Mouse (Mus musculus) heart, embryonic 16.5 days (tissue): ENCODE measurements around the gene Mrgprx1. TPM values are rescaled to one million over a fixed set of nuclear protein-coding genes. Genes with fewer than 3 reads are reported as not detected.
A peak's percentile ranks its signal among the peaks of the same experiment; 100 is the strongest.

Source experiments
- ATAC-seq: fragments of 200-750 bp; cut with Nextera tagmentation; replicated peaks from 2 replicates; pipeline ENCODE4 v1.8.0; 2017; ENCODE audit warnings: moderate number of reproducible peaks; ENCODE audit not compliant: insufficient read depth, low FRiP score; ENCODE audit errors: extremely low read depth
- H3K27ac ChIP-seq: fragments of 300-500 bp; sonication (generic); 2 replicates; pipeline ENCODE4 v1.5.1; 2014; ENCODE audit warnings: mild to moderate bottlenecking, low read length, control low read depth, moderate library complexity
- H3K27me3 ChIP-seq: fragments of 300-500 bp; sonication (generic); 2 replicates; pipeline ENCODE4 v1.6.1; 2014; ENCODE audit warnings: low read length, mixed read lengths; ENCODE audit not compliant: control insufficient read depth, insufficient read depth
- H3K36me3 ChIP-seq: fragments of 300-500 bp; sonication (generic); 2 replicates; pipeline ENCODE4 v1.6.1; 2014; ENCODE audit not compliant: control insufficient read depth, insufficient read depth
- H3K4me1 ChIP-seq: fragments of 300-500 bp; sonication (generic); 2 replicates; pipeline ENCODE4 v1.6.1; 2014; ENCODE audit warnings: low read length, mixed read lengths; ENCODE audit not compliant: control insufficient read depth, insufficient read depth
- H3K4me2 ChIP-seq: fragments of 300-500 bp; sonication (generic); 2 replicates; pipeline ENCODE4 v1.6.1; 2014; ENCODE audit warnings: low read depth, mild to moderate bottlenecking, control low read depth, low read length
- H3K4me3 ChIP-seq: fragments of 300-500 bp; sonication (generic); 2 replicates; pipeline ENCODE4 v1.5.1; 2014; ENCODE audit warnings: mild to moderate bottlenecking, control low read depth, low read length
- H3K9ac ChIP-seq: fragments of 300-500 bp; sonication (generic); 2 replicates; pipeline ENCODE4 v1.6.1; 2014; ENCODE audit warnings: low read length, control low read depth
- H3K9me3 ChIP-seq: fragments of 300-500 bp; sonication (generic); replicated peaks from 2 replicates; pipeline ENCODE4 v1.6.1; 2016; ENCODE audit warnings: low read length; ENCODE audit not compliant: control insufficient read depth
- WGBS: fragments of 180-500 bp; shearing (Covaris S2); extraction: QIAGEN DNeasy Blood & Tissue Kit; methylation state at CpG from one replicate; pipeline ENCODE4 v1.1.7; 2014; 5-methylcytosine and 5-hydroxymethylcytosine counted together
- polyA plus RNA-seq: library from polyadenylated mRNA; unstranded; fragments of >200 nt; fragmentation: Nextera tagmentation; extraction: Ambion mirVana; gene quantifications from 2 replicates; pipeline ENCODE4 v1.2.1, GENCODE M21; 2015

Mrgprx1 gene
- polyA plus RNA-seq = not detected in 2 replicates

DNA sequence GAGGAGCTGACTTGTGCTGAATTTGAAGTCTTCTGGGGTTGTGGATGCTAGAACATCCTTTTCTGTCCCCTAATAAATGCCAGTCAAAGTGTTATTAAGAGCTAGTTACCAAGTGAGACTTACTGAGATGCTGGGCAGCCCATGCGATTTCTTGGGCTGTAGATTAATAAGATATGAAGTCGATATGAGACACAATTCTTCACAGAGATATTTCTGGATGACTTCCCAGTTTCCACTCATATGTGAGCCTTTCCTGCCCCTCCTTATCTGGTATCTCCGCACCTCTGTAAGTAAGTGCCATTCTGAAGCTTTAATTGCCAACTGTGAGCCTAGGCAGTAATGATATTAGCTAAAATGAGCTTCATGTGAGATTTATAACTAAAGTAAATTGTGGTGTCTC, at the start of gene Mrgprx1:
TSS of gene Mrgprx1 (minus strand) at position 101 of the 400 bp plus-strand sequence.
- H3K9me3 ChIP-seq = no peaks in the 10 kb centered on the region
- H3K27ac ChIP-seq = no peak within 1 kb of the TSS
- no peak for ATAC-seq
- H3K4me2 ChIP-seq = no peak within 1 kb of the TSS
- no peak within 1 kb of the TSS for H3K4me3 ChIP-seq
- H3K4me1 ChIP-seq = no peaks in the 10 kb centered on the region
- H3K36me3 ChIP-seq = no peaks in the 10 kb centered on the region
- no peak within 1 kb of the TSS for H3K9ac ChIP-seq
- WGBS = 58% methylated on average over 3 of the region's 3 CpGs
- H3K27me3 ChIP-seq = no peaks in the 10 kb centered on the region

DNA sequence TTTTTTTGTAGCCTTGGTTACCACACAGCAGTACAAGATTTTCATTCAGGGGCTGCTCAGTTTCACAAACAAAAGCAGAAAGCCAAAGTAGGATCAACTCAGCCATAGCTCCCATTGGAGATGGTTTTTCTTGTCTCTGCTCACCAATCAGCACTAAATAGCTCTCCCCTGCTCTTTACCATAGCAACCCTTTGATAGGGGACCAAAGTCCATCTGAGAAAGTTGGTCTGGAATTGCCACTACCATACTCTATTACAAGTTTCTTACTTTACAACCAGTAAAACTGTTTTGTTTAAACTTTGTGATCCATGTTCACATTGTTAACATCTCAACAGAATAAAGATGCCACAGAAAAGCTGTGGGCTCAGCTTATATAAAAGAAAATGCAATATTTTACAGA, 48.1 kb upstream of the Mrgprx1 start:
- no peak overlapping the region for H3K4me3 ChIP-seq
- ATAC-seq = no peak

DNA sequence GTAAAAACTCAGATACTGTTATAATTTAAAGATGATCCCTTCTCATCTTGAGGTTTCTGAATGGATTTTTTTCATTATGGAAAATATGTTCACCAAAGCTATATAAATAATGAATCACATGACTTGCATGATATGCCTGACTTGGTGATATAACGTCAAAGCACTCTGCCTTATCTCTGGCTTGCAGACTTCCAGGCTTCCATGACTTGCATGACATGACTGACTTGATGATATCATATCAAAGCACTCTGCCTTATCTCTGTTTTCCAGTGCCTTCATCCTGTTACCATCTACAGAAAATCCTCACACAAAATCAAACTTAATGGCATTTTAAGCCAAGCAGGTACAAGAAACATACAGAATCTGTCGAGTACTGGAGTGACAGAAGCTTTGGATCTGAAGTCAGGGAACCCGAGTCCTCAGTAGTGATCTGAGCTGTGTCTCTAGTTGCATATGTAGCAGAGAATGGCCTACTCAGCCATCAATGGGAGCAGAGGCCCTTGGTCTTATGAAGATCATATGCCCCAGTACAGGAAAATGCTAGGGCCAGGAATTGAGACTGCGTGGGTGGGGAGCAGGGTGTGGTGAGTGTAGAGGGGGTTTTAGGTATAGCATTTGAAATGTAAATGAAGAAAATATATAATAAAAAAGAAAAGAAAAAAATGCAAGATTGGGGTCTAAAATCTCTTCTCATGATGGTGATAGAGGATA, 19.2 kb upstream of the Mrgprx1 start:
- H3K27ac ChIP-seq = no peak overlapping the region
- no peaks in the 10 kb centered on the region for H3K27me3 ChIP-seq
- no peaks in the 10 kb centered on the region for H3K36me3 ChIP-seq
- no peak overlapping the region for H3K9ac ChIP-seq
- H3K4me3 ChIP-seq = no peak overlapping the region
- 30% methylated on average over 4 of the region's 4 CpGs for WGBS
- no peak for ATAC-seq
- no peaks in the 10 kb centered on the region for H3K4me1 ChIP-seq
- no peaks in the 10 kb centered on the region for H3K9me3 ChIP-seq
- no peak overlapping the region for H3K4me2 ChIP-seq

More for the DNA sequence above, 48.1 kb upstream of the Mrgprx1 start:
- H3K27me3 ChIP-seq = no peaks in the 10 kb centered on the region
- H3K36me3 ChIP-seq = no peaks in the 10 kb centered on the region
- no peak overlapping the region for H3K4me2 ChIP-seq
- H3K27ac ChIP-seq = no peak overlapping the region
- no peaks in the 10 kb centered on the region for H3K9me3 ChIP-seq
- H3K9ac ChIP-seq = no peak overlapping the region
- no peaks in the 10 kb centered on the region for H3K4me1 ChIP-seq

DNA sequence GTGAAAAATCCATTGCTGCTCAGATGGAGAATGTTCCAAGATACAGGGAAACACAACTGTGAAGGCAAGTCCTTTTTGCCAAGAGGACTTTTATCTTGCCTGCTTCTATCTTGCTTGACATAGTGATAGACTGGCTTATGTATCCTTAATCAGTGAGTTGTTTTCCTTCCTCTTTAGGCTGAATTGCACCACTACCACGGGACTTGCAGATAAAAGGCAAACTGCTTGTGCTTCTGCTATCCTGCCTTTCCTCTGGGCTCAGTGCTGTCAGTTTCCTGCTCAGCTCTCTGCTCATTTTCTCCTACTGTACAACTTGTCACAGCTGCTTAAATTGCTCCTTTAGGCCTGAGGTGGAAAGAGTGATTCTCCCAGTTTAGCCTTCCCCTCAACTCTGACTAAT, 16.6 kb upstream of the Mrgprx1 start:
- Histone ChIP-seq H3K36me3 (no peaks in the 10 kb centered on the region), H3K4me1 (no peaks in the 10 kb centered on the region), H3K4me3 (no peak overlapping the region), H3K4me2 (no peak overlapping the region), H3K9me3 (no peaks in the 10 kb centered on the region), H3K9ac (no peak overlapping the region), H3K27ac (no peak overlapping the region; the same call in 1 of the 2 replicates), H3K27me3 (no peaks in the 10 kb centered on the region)
- WGBS = 12% methylated on average over 1 of the region's 1 CpGs
- peak; percentile 18; the same call in 1 of the 2 replicates for ATAC-seq

DNA sequence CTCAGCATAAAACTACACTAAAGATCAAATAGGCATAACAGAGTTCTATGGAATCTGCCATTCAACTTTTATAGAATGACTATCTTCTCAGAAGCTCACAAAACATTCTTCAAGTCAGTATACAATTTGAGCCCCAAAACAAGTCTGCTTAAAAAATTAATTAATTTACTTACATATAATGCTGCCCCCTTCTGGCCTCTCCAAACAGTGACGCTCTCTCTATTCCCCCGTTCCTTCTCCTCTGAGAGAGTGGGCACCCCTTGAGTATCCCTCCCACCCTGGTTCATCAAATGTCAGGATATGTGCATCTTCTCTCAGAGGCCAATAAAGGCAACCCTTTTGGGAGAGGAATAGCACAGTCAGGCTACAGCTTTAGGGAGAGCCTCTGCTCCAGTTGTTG, 9.5 kb downstream of the Mrgprx1 start:
- H3K4me2 ChIP-seq = no peak overlapping the region
- H3K27ac ChIP-seq = no peak overlapping the region
- 60% methylated on average over 2 of the region's 2 CpGs for WGBS
- H3K36me3 ChIP-seq = no peaks in the 10 kb centered on the region
- no peak for ATAC-seq
- no peak overlapping the region for H3K4me3 ChIP-seq
- no peak overlapping the region for H3K9ac ChIP-seq
- H3K9me3 ChIP-seq = no peaks in the 10 kb centered on the region
- H3K27me3 ChIP-seq = no peaks in the 10 kb centered on the region
- no peaks in the 10 kb centered on the region for H3K4me1 ChIP-seq

DNA sequence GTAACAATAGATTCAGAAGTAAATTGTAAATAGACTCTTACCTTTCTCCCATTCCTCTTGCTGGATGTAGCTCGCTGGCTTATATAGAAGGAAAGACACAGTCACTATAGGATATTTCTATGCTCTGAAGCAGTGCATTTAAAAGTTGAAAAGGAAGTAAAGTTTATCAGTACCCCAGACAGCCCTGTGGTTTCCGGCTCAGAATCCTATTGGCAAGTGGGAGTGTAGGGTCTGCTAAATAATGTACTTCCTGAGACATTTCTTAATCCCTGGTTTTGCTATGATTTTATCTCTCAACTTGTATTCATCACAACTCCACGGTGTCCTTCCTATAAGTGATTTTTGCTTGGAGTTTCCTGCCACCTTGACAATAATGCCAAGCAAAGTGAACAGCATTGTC, 31.7 kb downstream of the Mrgprx1 start:
- H3K27ac ChIP-seq = no peak overlapping the region
- H3K36me3 ChIP-seq = no peaks in the 10 kb centered on the region
- no peaks in the 10 kb centered on the region for H3K9me3 ChIP-seq
- H3K9ac ChIP-seq = no peak overlapping the region
- no peak overlapping the region for H3K4me2 ChIP-seq
- no peaks in the 10 kb centered on the region for H3K4me1 ChIP-seq
- no peak for ATAC-seq
- no peak overlapping the region for H3K4me3 ChIP-seq
- no peaks in the 10 kb centered on the region for H3K27me3 ChIP-seq
- 54% methylated on average over 3 of the region's 3 CpGs for WGBS

DNA sequence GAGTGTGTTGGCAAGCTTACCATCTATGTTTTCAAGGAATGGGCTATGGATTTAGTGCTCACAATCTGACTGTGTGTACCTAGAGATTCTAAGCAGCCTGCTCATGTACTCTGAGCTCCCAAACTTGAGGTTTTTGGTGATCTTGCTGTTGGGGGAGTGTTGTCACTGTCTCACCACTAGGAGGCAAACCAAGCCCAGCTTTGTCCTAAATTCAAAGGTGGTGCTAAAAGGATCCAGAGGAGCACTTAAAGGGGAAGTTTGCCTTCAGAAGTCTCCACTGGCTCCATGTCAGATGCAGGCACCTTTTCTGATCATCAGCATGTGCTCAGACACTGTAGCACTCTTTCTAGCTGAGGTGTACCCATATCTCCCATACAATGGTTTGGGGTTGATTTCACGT, 40.6 kb downstream of the Mrgprx1 start:
- Histone ChIP-seq H3K4me3 (no peak overlapping the region), H3K27me3 (no peaks in the 10 kb centered on the region), H3K36me3 (no peaks in the 10 kb centered on the region), H3K9me3 (no peaks in the 10 kb centered on the region), H3K27ac (no peak overlapping the region), H3K9ac (no peak overlapping the region), H3K4me2 (no peak overlapping the region), H3K4me1 (no peaks in the 10 kb centered on the region)
- 60% methylated on average over 1 of the region's 1 CpGs for WGBS
- ATAC-seq = no peak

DNA sequence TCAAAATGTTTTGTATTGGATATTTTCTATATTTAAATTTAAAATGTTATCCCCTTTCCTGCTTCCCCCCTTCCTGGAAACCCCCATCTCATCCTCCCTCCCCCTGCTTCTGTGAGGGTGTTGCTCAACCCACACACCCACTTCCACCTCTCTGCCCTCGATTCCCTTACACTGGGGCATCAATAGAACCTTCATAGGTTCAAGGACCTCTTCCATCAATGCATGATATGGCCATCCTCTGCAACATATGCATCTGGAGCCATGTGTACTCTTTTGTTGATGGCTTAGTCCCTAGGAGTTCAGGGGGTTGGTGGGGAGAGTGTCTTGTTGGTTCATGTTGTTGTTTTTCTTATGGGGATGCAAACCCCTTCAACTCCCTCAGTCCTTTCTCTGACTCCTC, 45.4 kb downstream of the Mrgprx1 start, which contains the start of gene Mrgpra4:
TSS of gene Mrgpra4 (minus strand) at position 101 of the 400 bp plus-strand sequence.
- no peaks in the 10 kb centered on the region for H3K9me3 ChIP-seq
- H3K36me3 ChIP-seq = no peaks in the 10 kb centered on the region
- no peaks in the 10 kb centered on the region for H3K4me1 ChIP-seq
- no peak within 1 kb of the TSS for H3K27ac ChIP-seq
- H3K4me3 ChIP-seq = no peak within 1 kb of the TSS
- no peaks in the 10 kb centered on the region for H3K27me3 ChIP-seq
- ATAC-seq = no peak
- no peak within 1 kb of the TSS for H3K4me2 ChIP-seq
- H3K9ac ChIP-seq = no peak within 1 kb of the TSS
- WGBS = 56% methylated on average over 1 of the region's 1 CpGs
